Mouse (Mus musculus) liver, embryonic 14.5 days (tissue): ENCODE results near the gene Smurf2.

Source experiments
- CTCF ChIP-seq: IDR thresholded peaks from 2 replicates; pipeline ENCODE4 v1.5.1; 2016; ENCODE audit warnings: antibody characterized with exemption, low read depth, control low read depth
- EP300 ChIP-seq: IDR thresholded peaks from 2 replicates; pipeline ENCODE4 v1.6.1; 2016; ENCODE audit warnings: antibody characterized with exemption, low read depth

DNA sequence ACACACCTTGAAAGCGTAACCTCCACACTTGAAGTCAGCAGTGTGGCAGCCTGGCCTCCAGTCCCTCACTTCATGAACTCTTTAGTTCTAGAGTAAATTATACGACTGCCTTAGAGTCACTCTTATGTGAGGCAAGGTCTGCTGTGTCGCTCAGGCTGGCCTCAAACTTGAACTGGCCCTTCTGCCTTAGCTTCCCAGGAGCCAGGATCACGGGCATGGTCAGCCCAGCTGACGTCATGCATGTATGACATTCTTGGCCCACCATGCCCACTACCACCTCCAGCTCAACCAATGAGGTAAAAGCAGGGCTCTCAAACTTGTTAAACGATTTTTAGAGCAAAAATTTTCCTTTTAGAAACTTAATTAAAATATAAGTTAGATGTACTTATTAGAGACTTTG lies 99.1 kb downstream of the Smurf2 start:
- TF ChIP-seq CTCF (no peak), EP300 (no peak)
